Mouse (Mus musculus) midbrain, embryonic 12.5 days (tissue): ENCODE data around the gene Ptdss2. TPM values are rescaled to one million over a fixed set of nuclear protein-coding genes. Genes with fewer than 3 reads are reported as not detected.
A peak's percentile ranks its signal among the peaks of the same experiment; 100 is the strongest.

Experiments
- ATAC-seq: fragments of 200-750 bp; cut with Nextera tagmentation; 2 replicates; pipeline ENCODE4 v1.8.0; 2017; ENCODE audit warnings: low read depth, moderate TSS enrichment, moderate library complexity; ENCODE audit not compliant: low FRiP score
- H3K27ac ChIP-seq: fragments of 300-500 bp; sonication (generic); replicated peaks from 2 replicates; pipeline ENCODE4 v1.5.1; 2016; ENCODE audit warnings: mild to moderate bottlenecking
- H3K27me3 ChIP-seq: fragments of 300-500 bp; sonication (generic); 2 replicates; pipeline ENCODE4 v1.6.1; 2016; ENCODE audit warnings: mild to moderate bottlenecking
- H3K36me3 ChIP-seq: fragments of 300-500 bp; sonication (generic); 2 replicates; pipeline ENCODE4 v1.6.1; 2016
- H3K4me1 ChIP-seq: fragments of 300-500 bp; sonication (generic); 2 replicates; pipeline ENCODE4 v1.6.1; 2016
- H3K4me2 ChIP-seq: fragments of 300-500 bp; sonication (generic); replicated peaks from 2 replicates; pipeline ENCODE4 v1.6.1; 2016; ENCODE audit warnings: mild to moderate bottlenecking, moderate library complexity
- H3K4me3 ChIP-seq: fragments of 300-500 bp; sonication (generic); 2 replicates; pipeline ENCODE4 v1.5.1; 2016; ENCODE audit warnings: mild to moderate bottlenecking
- H3K9ac ChIP-seq: fragments of 300-500 bp; sonication (generic); replicated peaks from 2 replicates; pipeline ENCODE4 v1.6.1; 2016; ENCODE audit warnings: mild to moderate bottlenecking, moderate library complexity
- H3K9me3 ChIP-seq: fragments of 300-500 bp; sonication (generic); 2 replicates; pipeline ENCODE4 v1.6.1; 2016; ENCODE audit warnings: mild to moderate bottlenecking
- WGBS: fragments of 180-500 bp; shearing (Covaris S2); methylation state at CpG from one replicate; pipeline ENCODE4 v1.1.7; 2016; 5-methylcytosine and 5-hydroxymethylcytosine counted together
- polyA plus RNA-seq: library from polyadenylated mRNA; unstranded; fragments of >200 nt; fragmentation: Nextera tagmentation; extraction: Ambion mirVana; gene quantifications from 2 replicates; pipeline ENCODE4 v1.2.1, GENCODE M21; 2016

Gene Ptdss2
- 67.5 and 76.6 TPM in 2 replicates for polyA plus RNA-seq

GRCm38 (mm10) chr7:141122245-141122644 lies at the start of gene Ptdss2:
TSS of gene Ptdss2 (plus strand) at chr7:141122382.
- no peaks in the 10 kb centered on the region for H3K9me3 ChIP-seq
- peaks cover 10% of the 10 kb centered on the region for H3K27me3 ChIP-seq
- peak within 1 kb of the TSS; percentile 83 for H3K27ac ChIP-seq
- peak within 1 kb of the TSS; percentile 62 for H3K4me3 ChIP-seq
- ATAC-seq, result no peak
- H3K4me2 ChIP-seq, result peak within 1 kb of the TSS; percentile 67
- H3K9ac ChIP-seq, result peak within 1 kb of the TSS; percentile 68
- H3K36me3 ChIP-seq, result no peaks in the 10 kb centered on the region
- WGBS, result 56% methylated on average over 14 of the region's 14 CpGs
- peaks cover 4% of the 10 kb centered on the region; the same call in 1 of the 2 replicates for H3K4me1 ChIP-seq

GRCm38 (mm10) chr7:141073782-141074181 lies 48.4 kb upstream of the Ptdss2 start:
- peaks cover 4% of the 10 kb centered on the region; the same call in 1 of the 2 replicates for H3K4me1 ChIP-seq
- no peaks in the 10 kb centered on the region for H3K9me3 ChIP-seq
- H3K27ac ChIP-seq, result no peak overlapping the region
- peaks cover 27% of the 10 kb centered on the region for H3K27me3 ChIP-seq
- no peak overlapping the region for H3K4me2 ChIP-seq
- H3K4me3 ChIP-seq, result no peak overlapping the region
- no peak for ATAC-seq
- H3K36me3 ChIP-seq, result peaks cover 2% of the 10 kb centered on the region; the same call in 1 of the 2 replicates
- H3K9ac ChIP-seq, result no peak overlapping the region
- WGBS, result 80% methylated on average over 4 of the region's 4 CpGs

- no peak within 1 kb of the TSS for H3K4me2 ChIP-seq
- H3K4me1 ChIP-seq, result no peaks in the 10 kb centered on the region
- no peak for ATAC-seq
- no peaks in the 10 kb centered on the region for H3K36me3 ChIP-seq
- H3K9ac ChIP-seq, result no peak within 1 kb of the TSS
- H3K9me3 ChIP-seq, result no peaks in the 10 kb centered on the region
- H3K27me3 ChIP-seq, result peaks cover 25% of the 10 kb centered on the region
- H3K4me3 ChIP-seq, result no peak within 1 kb of the TSS
- 93% methylated on average over 15 of the region's 15 CpGs for WGBS
- H3K27ac ChIP-seq, result no peak within 1 kb of the TSS
Observed at GRCm38 (mm10) chr7:141077841-141078240, 44.3 kb upstream of the Ptdss2 start, which contains the start of gene Pkp3. TSS of gene Pkp3 (plus strand) at chr7:141078218.

GRCm38 (mm10) chr7:141078876-141079275 lies 43.3 kb upstream of the Ptdss2 start:
- no peak for ATAC-seq
- H3K36me3 ChIP-seq, result no peaks in the 10 kb centered on the region
- H3K9me3 ChIP-seq, result no peaks in the 10 kb centered on the region
- no peak overlapping the region for H3K9ac ChIP-seq
- peaks cover 25% of the 10 kb centered on the region for H3K27me3 ChIP-seq
- no peak overlapping the region for H3K4me3 ChIP-seq
- H3K4me2 ChIP-seq, result no peak overlapping the region
- WGBS, result 79% methylated on average over 4 of the region's 4 CpGs
- no peak overlapping the region for H3K27ac ChIP-seq
- H3K4me1 ChIP-seq, result no peaks in the 10 kb centered on the region

GRCm38 (mm10) chr7:141079481-141080449 lies 42.4 kb upstream of the Ptdss2 start:
- Histone ChIP-seq H3K27me3 (peaks cover 25% of the 10 kb centered on the region), H3K4me2 (no peak overlapping the region), H3K36me3 (no peaks in the 10 kb centered on the region), H3K4me3 (no peak overlapping the region), H3K4me1 (no peaks in the 10 kb centered on the region), H3K9me3 (no peaks in the 10 kb centered on the region), H3K9ac (no peak overlapping the region), H3K27ac (no peak overlapping the region)
- 28% methylated on average over 33 of the region's 34 CpGs for WGBS
- ATAC-seq, result no peak

GRCm38 (mm10) chr7:141087894-141088293 lies 34.3 kb upstream of the Ptdss2 start:
- Histone ChIP-seq H3K27me3 (peaks cover 55% of the 10 kb centered on the region), H3K27ac (no peak overlapping the region)
- ATAC-seq, result no peak

DNA sequence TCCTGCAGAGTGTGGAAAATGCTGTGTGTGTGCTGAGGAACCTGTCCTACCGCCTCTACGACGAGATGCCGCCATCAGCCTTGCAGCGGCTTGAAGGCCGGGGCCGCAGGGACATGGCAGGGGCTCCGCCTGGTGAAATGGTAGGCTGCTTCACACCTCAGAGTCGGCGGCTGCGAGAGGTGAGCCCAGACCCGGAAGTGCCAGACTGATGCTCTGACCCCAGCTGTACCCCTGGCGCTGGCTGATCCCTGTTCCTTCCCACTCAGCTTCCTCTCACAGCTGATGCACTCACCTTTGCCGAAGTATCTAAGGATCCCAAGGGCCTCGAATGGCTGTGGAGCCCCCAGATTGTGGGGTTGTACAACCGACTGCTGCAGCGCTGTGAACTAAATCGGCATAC lies 33.7 kb upstream of the Ptdss2 start:
- Histone ChIP-seq H3K4me2 (peak overlapping the region; percentile 37), H3K9ac (no peak overlapping the region), H3K36me3 (no peaks in the 10 kb centered on the region), H3K9me3 (no peaks in the 10 kb centered on the region), H3K4me3 (peak overlapping the region; percentile 17), H3K27ac (no peak overlapping the region), H3K27me3 (peaks cover 58% of the 10 kb centered on the region), H3K4me1 (peaks cover 5% of the 10 kb centered on the region; the same call in 1 of the 2 replicates)
- no peak for ATAC-seq
- 18% methylated on average over 18 of the region's 18 CpGs for WGBS

More at GRCm38 (mm10) chr7:141087894-141088293, 34.3 kb upstream of the Ptdss2 start:
- Histone ChIP-seq H3K4me3 (no peak overlapping the region), H3K9me3 (no peaks in the 10 kb centered on the region), H3K4me1 (peaks cover 5% of the 10 kb centered on the region; the same call in 1 of the 2 replicates), H3K4me2 (no peak overlapping the region), H3K9ac (no peak overlapping the region), H3K36me3 (no peaks in the 10 kb centered on the region)
- WGBS, result 42% methylated on average over 8 of the region's 8 CpGs

- Histone ChIP-seq H3K4me2 (no peak overlapping the region), H3K9ac (no peak overlapping the region), H3K4me1 (peaks cover 5% of the 10 kb centered on the region; the same call in 1 of the 2 replicates), H3K4me3 (no peak overlapping the region), H3K9me3 (no peaks in the 10 kb centered on the region), H3K36me3 (no peaks in the 10 kb centered on the region), H3K27me3 (peaks cover 58% of the 10 kb centered on the region), H3K27ac (no peak overlapping the region)
- WGBS, result 56% methylated on average over 8 of the region's 8 CpGs
- ATAC-seq, result no peak
Observed at GRCm38 (mm10) chr7:141090228-141090627, 32.0 kb upstream of the Ptdss2 start.

DNA sequence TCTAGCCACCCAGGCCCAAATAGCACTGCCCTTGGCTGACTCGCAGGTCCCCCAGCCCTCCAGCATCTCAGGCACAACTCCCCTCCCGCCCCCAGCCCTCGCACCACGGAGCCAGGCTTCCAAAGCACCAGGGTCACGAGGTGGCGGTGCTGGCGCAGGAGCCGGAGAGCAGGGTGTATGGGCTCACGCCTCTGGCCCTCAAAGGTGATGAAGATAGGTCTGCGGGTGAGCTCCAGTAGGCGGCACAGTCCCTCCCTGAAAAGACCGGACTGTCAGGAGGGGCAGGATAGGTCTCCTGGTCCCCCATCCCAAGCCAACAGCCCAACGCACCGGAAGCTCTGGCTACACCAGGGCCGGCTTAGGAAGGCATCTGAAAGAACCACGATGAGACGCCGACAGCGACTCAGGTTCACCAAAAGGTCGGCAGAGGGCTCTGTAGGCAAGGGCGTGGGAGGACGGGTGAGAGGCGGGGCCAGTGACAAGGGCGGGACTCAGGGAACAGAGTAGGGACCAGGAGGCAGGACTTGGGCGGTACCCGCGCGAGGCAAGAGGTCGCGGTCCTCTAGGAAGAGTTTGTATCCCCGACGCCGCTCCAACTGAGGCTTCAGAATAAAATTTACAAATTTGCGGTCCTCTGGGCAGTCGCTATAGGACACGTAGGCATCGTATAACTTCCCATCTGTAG lies 30.0 kb upstream of the Ptdss2 start:
- Histone ChIP-seq H3K36me3 (no peaks in the 10 kb centered on the region), H3K4me2 (peak overlapping the region; percentile 46), H3K27me3 (peaks cover 62% of the 10 kb centered on the region), H3K4me3 (peak overlapping the region; percentile 25), H3K9me3 (no peaks in the 10 kb centered on the region), H3K27ac (no peak overlapping the region), H3K9ac (no peak overlapping the region; the same call in 1 of the 2 replicates), H3K4me1 (peaks cover 5% of the 10 kb centered on the region; the same call in 1 of the 2 replicates)
- WGBS, result 6% methylated on average over 37 of the region's 37 CpGs
- ATAC-seq, result peak; percentile 87

DNA sequence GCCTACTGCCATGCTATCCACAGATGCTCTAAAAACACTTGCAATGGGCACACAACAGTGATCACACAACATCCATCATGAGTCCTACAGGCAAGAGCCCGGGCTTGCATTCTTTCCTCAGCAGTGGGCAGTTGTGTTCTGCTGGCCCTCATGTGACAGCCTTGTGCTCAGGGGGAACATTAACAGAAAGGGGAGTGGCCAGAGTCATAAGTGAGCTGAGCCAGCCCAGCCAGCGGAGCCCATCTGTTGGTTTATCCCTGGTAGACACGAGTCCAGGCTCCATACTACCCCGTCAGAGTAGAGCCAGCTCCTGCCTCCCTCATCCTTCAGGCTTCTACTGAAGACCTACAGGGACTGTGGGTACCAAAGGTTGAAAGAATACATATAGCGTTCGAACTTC lies 28.2 kb upstream of the Ptdss2 start:
- 81% methylated on average over 6 of the region's 6 CpGs for WGBS
- no peak overlapping the region for H3K4me3 ChIP-seq
- H3K27me3 ChIP-seq, result peaks cover 59% of the 10 kb centered on the region
- H3K9ac ChIP-seq, result no peak overlapping the region
- no peaks in the 10 kb centered on the region for H3K9me3 ChIP-seq
- peaks cover 5% of the 10 kb centered on the region; the same call in 1 of the 2 replicates for H3K4me1 ChIP-seq
- ATAC-seq, result no peak
- H3K4me2 ChIP-seq, result no peak overlapping the region
- no peak overlapping the region for H3K27ac ChIP-seq
- no peaks in the 10 kb centered on the region for H3K36me3 ChIP-seq

- no peaks in the 10 kb centered on the region for H3K36me3 ChIP-seq
- no peak overlapping the region for H3K4me3 ChIP-seq
- no peak overlapping the region for H3K4me2 ChIP-seq
- no peaks in the 10 kb centered on the region for H3K9me3 ChIP-seq
- H3K27me3 ChIP-seq, result peaks cover 59% of the 10 kb centered on the region
- no peak overlapping the region for H3K9ac ChIP-seq
- H3K4me1 ChIP-seq, result peaks cover 8% of the 10 kb centered on the region; the same call in 1 of the 2 replicates
- 68% methylated on average over 14 of the region's 15 CpGs for WGBS
- no peak overlapping the region for H3K27ac ChIP-seq
- ATAC-seq, result no peak
Observed at GRCm38 (mm10) chr7:141094487-141095205, 27.5 kb upstream of the Ptdss2 start.
